Comparison of ENCODE assay signal across 27 mouse cellular contexts in the genomic region with DNA sequence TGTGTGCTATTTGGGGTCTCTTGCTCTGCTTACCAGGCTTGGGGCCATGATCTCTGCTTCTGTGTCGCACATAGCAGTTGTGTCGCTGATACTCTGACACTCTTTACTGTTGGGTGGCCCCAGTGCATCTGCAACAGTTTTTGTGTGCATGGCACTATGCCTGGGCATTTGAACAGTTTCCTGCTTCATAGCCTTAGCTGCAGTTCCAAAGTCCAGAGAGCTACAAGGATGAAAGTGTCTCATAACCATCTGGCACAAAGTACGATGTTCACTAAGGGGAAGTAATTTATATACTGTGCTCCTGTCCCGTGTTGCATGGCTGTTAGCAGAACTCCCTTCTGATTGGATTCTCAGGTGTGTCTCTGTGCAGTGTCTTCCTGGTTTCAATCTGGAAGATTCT. TPM values are rescaled to one million over a fixed set of nuclear protein-coding genes. Genes with fewer than 3 reads are reported as not detected.
DNase-seq lines count a peak whose midpoint lies in the region; ATAC-seq and TF ChIP-seq lines count a peak whose summit lies in the region.
"Had no signal": no experiment of that assay in that cellular context is flagged by ENCODE, and none has a peak within 500 bp of the region (broad histone marks: within the 10 kb centered on the region; RNA-seq: fewer than 3 reads in every experiment).

No protein-coding gene starts in this region.

- H3K27ac ChIP-seq in liver, postnatal 0 days (ENCODE audit: low read depth): no peak overlapping the region
- no peak overlapping the region for H3K27ac ChIP-seq in liver, embryonic 11.5 days (ENCODE audit: low read depth, low read length)
- H3K27ac ChIP-seq in forebrain, embryonic 14.5 days (ENCODE audit: low read depth, low read length): no peak overlapping the region
- no peak overlapping the region for H3K27ac ChIP-seq in forebrain, embryonic 15.5 days (replicated peaks)
- H3K27ac ChIP-seq: embryonic facial prominence, embryonic 12.5 days; forebrain, embryonic 13.5 days; hindbrain, embryonic 14.5 days; neural tube, embryonic 15.5 days; stomach, embryonic 15.5 days had no signal

- ATAC-seq in liver, postnatal 0 days: no peak
- no peak for ATAC-seq in liver, embryonic 11.5 days (replicated peaks; ENCODE audit: low FRiP score)
- no peak for ATAC-seq in forebrain, embryonic 14.5 days
- no peak for ATAC-seq in forebrain, embryonic 15.5 days (replicated peaks)
- ATAC-seq: forebrain, embryonic 13.5 days had no signal

- H3K9me3 ChIP-seq in liver, postnatal 0 days (ENCODE audit: low read length): no peaks in the 10 kb centered on the region
- H3K9me3 ChIP-seq in liver, embryonic 11.5 days (ENCODE audit: control insufficient read depth, low read length): no peaks in the 10 kb centered on the region
- H3K9me3 ChIP-seq in forebrain, embryonic 14.5 days (replicated peaks; ENCODE audit: control insufficient read depth, low read length): no peaks in the 10 kb centered on the region
- no peaks in the 10 kb centered on the region for H3K9me3 ChIP-seq in forebrain, embryonic 15.5 days
- H3K9me3 ChIP-seq: embryonic facial prominence, embryonic 12.5 days; forebrain, embryonic 13.5 days; heart, embryonic 12.5 days; megakaryocyte, embryonic 14.5 days; neural tube, embryonic 15.5 days; stomach, embryonic 15.5 days had no signal

- TF ChIP-seq EP300 in liver, postnatal 0 days (IDR thresholded peaks at IDR 0.05; ENCODE audit: low read depth): no peak

- no peak overlapping the region for H3K4me2 ChIP-seq in liver, postnatal 0 days (ENCODE audit: low read depth, low read length)
- no peak overlapping the region for H3K4me2 ChIP-seq in liver, embryonic 11.5 days
- H3K4me2 ChIP-seq in forebrain, embryonic 14.5 days (ENCODE audit: low read length): no peak overlapping the region
- H3K4me2 ChIP-seq in forebrain, embryonic 15.5 days (replicated peaks): no peak overlapping the region
- H3K4me2 ChIP-seq: embryonic facial prominence, embryonic 12.5 days; forebrain, embryonic 13.5 days; heart, embryonic 12.5 days; hindbrain, embryonic 14.5 days; neural tube, embryonic 15.5 days; stomach, embryonic 15.5 days had no signal

- H3K27me3 ChIP-seq in liver, postnatal 0 days (ENCODE audit: insufficient read depth, low read length): no peaks in the 10 kb centered on the region
- H3K27me3 ChIP-seq in liver, embryonic 11.5 days (replicated peaks; ENCODE audit: control insufficient read depth, insufficient read depth, low read length): no peaks in the 10 kb centered on the region
- H3K27me3 ChIP-seq in forebrain, embryonic 14.5 days (replicated peaks; ENCODE audit: control insufficient read depth, insufficient read depth, low read length): no peaks in the 10 kb centered on the region
- H3K27me3 ChIP-seq in forebrain, embryonic 15.5 days: no peaks in the 10 kb centered on the region
- H3K27me3 ChIP-seq: embryonic facial prominence, embryonic 12.5 days; forebrain, embryonic 13.5 days; heart, embryonic 12.5 days; megakaryocyte, embryonic 14.5 days; neural tube, embryonic 15.5 days; stomach, embryonic 15.5 days had no signal

- H3K4me3 ChIP-seq in liver, postnatal 0 days (ENCODE audit: low read depth, low read length): no peak overlapping the region
- H3K4me3 ChIP-seq in liver, embryonic 11.5 days (ENCODE audit: low read depth, low read length): no peak overlapping the region
- H3K4me3 ChIP-seq in forebrain, embryonic 14.5 days (ENCODE audit: low read depth, low read length): no peak overlapping the region
- no peak overlapping the region for H3K4me3 ChIP-seq in forebrain, embryonic 15.5 days
- H3K4me3 ChIP-seq: embryonic facial prominence, embryonic 12.5 days; erythroblast, embryonic 14.5 days; forebrain, embryonic 13.5 days; heart, embryonic 12.5 days; megakaryocyte, embryonic 14.5 days; neural tube, embryonic 15.5 days; stomach, embryonic 15.5 days had no signal

- H3K4me1 ChIP-seq in liver, postnatal 0 days (ENCODE audit: insufficient read depth): peaks cover 31% of the 10 kb centered on the region
- peaks cover 12% of the 10 kb centered on the region for H3K4me1 ChIP-seq in liver, embryonic 11.5 days (replicated peaks; ENCODE audit: control insufficient read depth, insufficient read depth, low read length)
- H3K4me1 ChIP-seq in forebrain, embryonic 14.5 days (ENCODE audit: control insufficient read depth, insufficient read depth, low read length): no peaks in the 10 kb centered on the region
- peaks cover 8% of the 10 kb centered on the region for H3K4me1 ChIP-seq in forebrain, embryonic 15.5 days
- H3K4me1 ChIP-seq: embryonic facial prominence, embryonic 12.5 days; stomach, embryonic 15.5 days had no signal

- WGBS in liver, postnatal 0 days (ENCODE audit: insufficient replicate concordance): 63% methylated on average over 4 of the region's 4 CpGs
- 83% methylated on average over 4 of the region's 4 CpGs for WGBS in liver, embryonic 11.5 days
- WGBS in forebrain, embryonic 14.5 days: 85% methylated on average over 4 of the region's 4 CpGs
- 89% methylated on average over 4 of the region's 4 CpGs for WGBS in forebrain, embryonic 15.5 days

- DNase-seq in kidney, adult 18-20 months: peak; percentile 43
- no peak for DNase-seq in kidney, postnatal 10 days
- peak; percentile 9 for DNase-seq in liver, postnatal 0 days
- DNase-seq in liver, embryonic 11.5 days (ENCODE audit: low spot score): no peak
- peak; percentile 35 for DNase-seq in kidney, postnatal 14 days
- DNase-seq in forebrain, embryonic 14.5 days (ENCODE audit: low spot score): no peak
- DNase-seq: adrenal gland, adult 2 months; heart, postnatal 14 days; lung, adult 18-20 months; midbrain, embryonic 14.5 days; right cerebral cortex, postnatal 14 days had no signal

- H3K36me3 ChIP-seq in liver, postnatal 0 days (replicated peaks; ENCODE audit: insufficient read depth, low read length): peaks cover 78% of the 10 kb centered on the region
- peaks cover 65% of the 10 kb centered on the region for H3K36me3 ChIP-seq in liver, embryonic 11.5 days (ENCODE audit: control insufficient read depth, insufficient read depth, low read length)
- peaks cover 59% of the 10 kb centered on the region for H3K36me3 ChIP-seq in forebrain, embryonic 14.5 days (ENCODE audit: control insufficient read depth, insufficient read depth, low read length)
- peaks cover 36% of the 10 kb centered on the region for H3K36me3 ChIP-seq in forebrain, embryonic 15.5 days

- no peak overlapping the region for H3K9ac ChIP-seq in liver, postnatal 0 days (replicated peaks)
- no peak overlapping the region for H3K9ac ChIP-seq in liver, embryonic 11.5 days (ENCODE audit: low read depth, low read length)
- no peak overlapping the region for H3K9ac ChIP-seq in forebrain, embryonic 14.5 days (ENCODE audit: low read length)
- no peak overlapping the region for H3K9ac ChIP-seq in forebrain, embryonic 15.5 days (replicated peaks)
- H3K9ac ChIP-seq: embryonic facial prominence, embryonic 12.5 days; forebrain, embryonic 13.5 days; heart, embryonic 12.5 days; hindbrain, embryonic 14.5 days; neural tube, embryonic 15.5 days; stomach, embryonic 15.5 days had no signal

- TF ChIP-seq CTCF in liver, postnatal 0 days (IDR thresholded peaks at IDR 0.05; ENCODE audit: low read depth): no peak

RNA-seq across cellular contexts. Expression of gene Epn1, which starts 7.9 kb away (rescaled TPM):
- 34.7 and 38.0 TPM in 2 replicates for polyA plus RNA-seq in liver, postnatal 0 days (2015; fragmentation: Nextera tagmentation; extraction: Ambion mirVana)
- 82.9 and 88.9 TPM in 2 replicates for polyA plus RNA-seq in liver, embryonic 11.5 days (2014; fragmentation: Nextera tagmentation; extraction: Ambion mirVana)
- polyA plus RNA-seq in forebrain, embryonic 14.5 days (2014; fragmentation: Nextera tagmentation; extraction: Ambion mirVana): 71.3 and 89.0 TPM in 2 replicates
- polyA plus RNA-seq in forebrain, embryonic 15.5 days (2015; fragmentation: Nextera tagmentation; extraction: Ambion mirVana): 94.5 and 96.9 TPM in 2 replicates

RNA-seq across cellular contexts. Expression of gene U2af2, which starts 25.9 kb away (rescaled TPM):
- 34.7 and 36.8 TPM in 2 replicates for polyA plus RNA-seq in liver, postnatal 0 days (2015; fragmentation: Nextera tagmentation; extraction: Ambion mirVana)
- polyA plus RNA-seq in liver, embryonic 11.5 days (2014; fragmentation: Nextera tagmentation; extraction: Ambion mirVana): 169 TPM in 2 replicates
- polyA plus RNA-seq in forebrain, embryonic 14.5 days (2014; fragmentation: Nextera tagmentation; extraction: Ambion mirVana): 124 and 133 TPM in 2 replicates
- polyA plus RNA-seq in forebrain, embryonic 15.5 days (2015; fragmentation: Nextera tagmentation; extraction: Ambion mirVana): 136 TPM in 2 replicates

RNA-seq across cellular contexts. Expression of gene Rfpl4, which starts 28.9 kb away (rescaled TPM):
- polyA plus RNA-seq in liver, postnatal 0 days (2015; fragmentation: Nextera tagmentation; extraction: Ambion mirVana): not detected in 2 replicates
- polyA plus RNA-seq in liver, embryonic 11.5 days (2014; fragmentation: Nextera tagmentation; extraction: Ambion mirVana): not detected in 2 replicates
- not detected in 2 replicates for polyA plus RNA-seq in forebrain, embryonic 14.5 days (2014; fragmentation: Nextera tagmentation; extraction: Ambion mirVana)
- polyA plus RNA-seq in forebrain, embryonic 15.5 days (2015; fragmentation: Nextera tagmentation; extraction: Ambion mirVana): 0.13 TPM in 1 of 2 replicates, not detected in the other
- polyA plus RNA-seq: adrenal gland, adult 2 months; C2C12; cerebellum, adult 2 months; embryonic facial prominence, embryonic 12.5 days; erythroblast, embryonic 14.5 days; forebrain, embryonic 13.5 days; heart, embryonic 12.5 days; hindbrain, embryonic 14.5 days; intestine, embryonic 14.5 days; limb, embryonic 14.5 days; midbrain, embryonic 14.5 days; neural tube, embryonic 15.5 days; spleen, adult 2 months; stomach, embryonic 15.5 days; thymus, postnatal 0 days; urinary bladder, adult 2 months had no signal

RNA-seq across cellular contexts. Expression of gene Zfp580, which starts 36.5 kb away (rescaled TPM):
- polyA plus RNA-seq in liver, postnatal 0 days (2015; fragmentation: Nextera tagmentation; extraction: Ambion mirVana): 3.2 and 4.4 TPM in 2 replicates
- 11.5 and 14.1 TPM in 2 replicates for polyA plus RNA-seq in liver, embryonic 11.5 days (2014; fragmentation: Nextera tagmentation; extraction: Ambion mirVana)
- polyA plus RNA-seq in forebrain, embryonic 14.5 days (2014; fragmentation: Nextera tagmentation; extraction: Ambion mirVana): 54.5 and 64.9 TPM in 2 replicates
- 53.0 and 54.1 TPM in 2 replicates for polyA plus RNA-seq in forebrain, embryonic 15.5 days (2015; fragmentation: Nextera tagmentation; extraction: Ambion mirVana)

RNA-seq across cellular contexts. Expression of gene Rasl2-9, which starts 37.9 kb away (rescaled TPM):
- 0.42 and 0.78 TPM in 2 replicates for polyA plus RNA-seq in liver, postnatal 0 days (2015; fragmentation: Nextera tagmentation; extraction: Ambion mirVana)
- 0.26 and 0.66 TPM in 2 replicates for polyA plus RNA-seq in liver, embryonic 11.5 days (2014; fragmentation: Nextera tagmentation; extraction: Ambion mirVana)
- 0.29 and 0.38 TPM in 2 replicates for polyA plus RNA-seq in forebrain, embryonic 14.5 days (2014; fragmentation: Nextera tagmentation; extraction: Ambion mirVana)
- polyA plus RNA-seq in forebrain, embryonic 15.5 days (2015; fragmentation: Nextera tagmentation; extraction: Ambion mirVana): 0.19 TPM in 1 of 2 replicates, not detected in the other
- polyA plus RNA-seq: erythroblast, embryonic 14.5 days had no signal

Comparison
In these comparisons a context has a peak if more than half of its experiments do, and no peak if none do; other contexts are left out.
1. DNase-seq: peak in kidney, adult 18-20 months (single experiment), liver, postnatal 0 days (single experiment) and kidney, postnatal 14 days (single experiment); none in kidney, postnatal 10 days (single experiment), liver, embryonic 11.5 days (single experiment) and forebrain, embryonic 14.5 days (single experiment).